Mouse (Mus musculus): ENCODE results near the gene Gas1.

GRCm38 (mm10) chr13:60146231-60146630 is 30.9 kb downstream of the Gas1 start:
- TF ChIP-seq POLR2A (IDR thresholded peaks at IDR 0.05; ENCODE audit: control insufficient read depth, extremely low read depth, insufficient read depth, low read length, poor library complexity) (no peak), CTCF (IDR thresholded peaks at IDR 0.05; ENCODE audit: borderline replicate concordance, control insufficient read depth, extremely low read depth, insufficient read depth, low read length, poor library complexity) (no peak)
